Mouse (Mus musculus): ENCODE measurements around the gene Enthd1.

The Enthd1 gene

DNA sequence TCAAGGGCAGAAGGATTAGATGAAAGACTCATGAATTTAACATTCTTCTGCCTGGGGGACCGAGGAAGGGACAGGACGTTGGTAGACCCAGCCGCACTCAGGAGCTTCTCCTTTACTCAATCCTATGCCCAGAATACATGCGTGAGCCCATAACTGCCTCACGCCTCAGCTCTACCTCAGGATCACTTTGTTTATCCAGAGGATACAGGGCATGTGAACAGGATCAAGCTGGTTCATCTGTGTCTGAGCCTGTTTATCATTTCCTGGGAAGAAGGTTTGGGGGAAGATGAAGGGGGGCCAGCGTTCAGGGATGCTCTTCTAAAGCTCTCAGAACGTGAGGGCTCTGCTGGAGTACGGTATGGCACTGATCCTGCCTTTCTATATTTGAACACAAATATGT is 82.6 kb downstream of the Enthd1 start:
- DNase-seq, result no peak

DNA sequence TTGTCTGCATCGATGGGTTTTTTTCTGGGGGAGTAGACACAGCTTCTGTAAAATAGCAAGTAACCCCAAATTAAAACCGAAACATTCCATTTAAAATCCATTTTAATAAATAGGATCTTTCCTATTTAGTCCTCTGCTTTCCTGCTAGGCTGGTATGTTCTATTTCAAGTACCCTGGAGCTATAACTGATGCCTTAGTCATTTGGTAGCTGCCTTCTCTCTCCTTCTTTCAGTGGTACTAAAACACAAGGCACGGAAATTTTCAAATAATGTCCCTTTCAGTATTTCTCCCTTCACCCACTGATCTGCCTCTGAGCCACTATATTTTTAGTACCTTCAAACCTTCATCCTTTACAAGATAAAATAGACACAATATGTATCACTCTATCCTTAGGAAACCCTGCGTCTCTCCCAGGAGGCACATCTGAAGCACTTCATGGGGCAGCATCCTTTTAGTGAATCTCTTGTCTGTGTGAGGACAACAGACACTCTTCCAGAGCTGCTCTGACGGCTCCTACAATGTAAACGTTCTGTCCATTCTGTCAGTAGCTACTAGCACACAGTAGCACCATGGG is 90.4 kb downstream of the Enthd1 start:
- DNase-seq, result no peak

DNA sequence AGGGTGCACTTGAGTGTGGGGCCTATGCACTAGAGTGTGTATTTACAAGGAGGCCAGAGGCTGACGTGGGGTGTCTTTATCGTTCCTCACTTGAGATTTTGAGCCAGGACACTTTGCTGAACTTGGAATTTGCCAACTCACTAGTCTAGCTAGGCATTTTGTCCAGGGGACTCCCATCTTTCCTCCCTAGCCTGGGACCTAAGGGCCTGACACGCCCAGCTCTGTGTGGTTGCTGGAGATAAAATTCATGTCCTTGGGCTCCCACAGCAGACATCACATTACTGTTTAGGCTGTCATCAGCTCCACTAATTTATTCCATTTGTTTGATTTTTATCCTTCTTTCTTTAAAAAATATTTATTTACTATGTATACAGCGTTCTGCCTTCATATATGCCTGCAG is 97.1 kb downstream of the Enthd1 start:
- DNase-seq, result no peak

GRCm38 (mm10) chr15:80462106-80462505 is 102.8 kb downstream of the Enthd1 start:
- DNase-seq, result no peak

DNA sequence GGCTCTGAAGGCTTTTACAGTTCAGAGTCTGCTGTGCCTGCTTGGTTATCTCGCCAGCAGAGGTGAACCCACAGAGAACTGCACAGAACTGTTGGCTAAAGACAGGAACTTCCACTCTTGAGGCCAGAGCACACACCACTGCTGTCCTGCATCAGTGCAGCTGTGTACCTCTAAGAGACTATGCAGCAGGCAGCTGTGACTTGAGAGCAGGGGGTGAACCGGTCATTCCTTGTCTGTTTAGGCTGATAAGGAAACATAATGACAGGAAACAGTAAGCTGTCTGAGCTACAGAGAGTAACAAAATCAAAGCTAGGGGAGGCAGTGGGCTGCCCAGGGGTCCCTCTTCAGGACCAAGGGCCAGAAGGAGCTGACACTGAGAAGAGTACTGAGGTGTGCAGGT is 103.5 kb downstream of the Enthd1 start:
- DNase-seq, result no peak

DNA sequence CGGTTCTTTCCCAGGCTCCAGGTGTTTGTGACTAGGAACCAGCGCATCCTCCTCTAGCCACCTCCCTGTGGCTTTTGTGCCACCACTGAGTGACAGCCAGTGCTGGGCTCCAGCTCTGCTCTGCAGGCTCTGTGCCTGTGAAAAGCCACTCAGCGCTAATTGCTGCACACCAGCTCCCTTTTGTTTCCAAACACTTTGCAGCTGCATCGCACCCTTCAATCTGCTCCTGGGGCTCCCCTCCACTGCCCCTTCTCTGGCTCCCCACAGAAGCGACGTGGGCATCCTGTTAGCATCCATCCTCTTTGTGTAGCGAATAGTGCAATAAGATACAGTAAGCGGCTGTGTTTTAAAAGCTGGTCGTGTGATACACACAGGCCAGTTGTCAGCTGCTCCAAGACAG is 104.9 kb downstream of the Enthd1 start:
- no peak for DNase-seq

GRCm38 (mm10) chr15:80457984-80458383 is 107.0 kb downstream of the Enthd1 start:
- no peak for DNase-seq

GRCm38 (mm10) chr15:80454486-80454885 is 110.5 kb downstream of the Enthd1 start:
- peak; percentile 10 to 13 for DNase-seq

GRCm38 (mm10) chr15:80452425-80452824 is 112.5 kb downstream of the Enthd1 start:
- no peak for DNase-seq

DNA sequence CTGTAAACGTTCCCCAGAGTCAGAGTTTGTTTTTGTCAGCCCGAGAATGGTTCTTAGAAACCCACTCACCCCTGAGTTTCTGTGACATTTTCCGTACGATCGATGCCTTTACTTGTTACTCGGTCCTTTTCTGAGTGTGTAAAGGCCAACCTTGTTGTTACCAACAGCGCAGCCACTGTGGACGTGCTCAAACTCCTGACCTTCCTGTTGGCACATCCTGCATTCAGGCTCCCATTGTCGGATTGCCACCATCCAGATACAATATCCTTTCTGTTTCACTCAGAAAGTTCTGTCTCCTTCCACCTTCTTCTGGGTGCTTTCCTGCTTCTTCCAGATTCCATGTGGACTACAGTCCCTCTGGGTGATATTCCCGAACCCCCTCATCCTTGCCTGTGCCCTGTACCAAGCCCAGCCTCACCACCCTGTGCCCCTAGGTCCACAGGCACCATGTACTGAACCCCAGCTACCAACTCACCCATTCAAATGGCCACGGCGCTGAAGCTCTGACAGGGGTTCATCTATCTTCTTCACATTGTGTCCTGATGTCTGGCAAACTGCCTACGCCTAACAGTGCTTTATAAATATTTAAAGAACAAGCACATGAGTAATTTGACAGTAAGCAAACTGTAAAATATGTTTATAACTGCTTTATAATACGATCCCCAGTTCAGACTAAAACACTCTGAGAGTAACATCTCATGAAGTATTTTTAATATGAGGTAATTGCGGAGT is 118.8 kb downstream of the Enthd1 start:
- no peak for DNase-seq

- no peak for DNase-seq
Observed at GRCm38 (mm10) chr15:80440195-80440594, 124.8 kb downstream of the Enthd1 start.

DNA sequence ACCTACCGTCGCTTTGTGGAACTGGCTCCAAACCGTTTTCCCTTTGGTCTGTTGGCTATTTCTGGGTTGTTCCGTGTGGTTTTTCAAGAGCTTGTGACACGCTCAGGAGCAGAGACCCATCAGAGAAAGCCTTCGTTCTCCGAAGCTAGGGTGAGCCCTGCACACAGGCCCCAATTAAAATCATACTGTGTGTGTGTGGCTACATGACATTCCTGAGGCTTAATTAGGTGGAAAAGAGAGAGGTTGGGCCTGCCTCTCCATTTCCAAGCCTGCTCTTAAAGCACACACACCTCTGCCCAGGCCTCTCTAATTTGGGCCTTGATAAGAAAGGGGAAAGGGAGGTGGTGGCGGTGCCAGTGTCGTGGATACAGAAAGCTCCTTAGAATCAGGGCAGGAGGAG is 126.5 kb downstream of the Enthd1 start:
- no peak for DNase-seq

DNA sequence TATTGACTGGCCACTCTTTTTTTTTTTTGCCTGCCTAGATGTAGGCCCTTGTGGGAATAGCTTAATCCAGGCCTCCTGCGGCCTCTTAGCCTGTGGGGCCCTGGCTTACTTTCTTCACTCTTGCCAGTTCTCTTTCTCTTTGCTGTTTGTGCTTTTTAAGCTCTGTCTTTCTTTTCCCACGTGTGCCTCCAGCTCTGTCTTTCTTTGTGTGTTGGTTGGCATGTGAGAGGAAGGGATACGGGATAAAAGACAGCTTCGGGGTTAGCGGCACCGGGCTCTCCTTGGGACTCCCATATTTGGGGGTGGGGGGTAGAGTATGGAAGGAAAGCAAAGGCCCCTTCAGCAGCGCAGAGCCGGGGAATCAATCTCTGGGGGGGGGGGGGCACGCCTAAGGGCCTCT is 127.0 kb downstream of the Enthd1 start:
- no peak for DNase-seq

GRCm38 (mm10) chr15:80436961-80437360 is 128.0 kb downstream of the Enthd1 start:
- no peak for DNase-seq

DNA sequence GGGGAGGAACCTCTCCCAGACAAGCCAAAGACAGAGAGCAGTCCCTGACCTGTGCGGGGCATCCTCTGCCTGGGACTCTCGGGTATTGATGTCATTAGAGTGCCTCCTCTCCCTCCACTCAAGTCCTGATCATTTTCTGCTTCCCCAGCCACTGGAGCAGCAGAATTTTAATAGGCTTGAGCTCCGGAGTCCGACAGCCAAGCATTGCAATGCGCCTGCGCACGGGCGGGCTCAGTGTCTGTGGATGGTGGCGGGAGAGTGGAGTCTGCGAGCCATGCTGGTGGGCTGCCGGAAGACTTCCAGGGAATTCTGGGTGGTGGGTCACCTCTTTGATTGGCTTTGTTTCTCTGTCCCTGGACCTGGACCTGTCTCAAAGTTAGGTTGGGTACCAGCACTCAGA is 134.6 kb downstream of the Enthd1 start:
- DNase-seq, result no peak

GRCm38 (mm10) chr15:80418146-80418545 is 146.8 kb downstream of the Enthd1 start:
- DNase-seq, result no peak

DNA sequence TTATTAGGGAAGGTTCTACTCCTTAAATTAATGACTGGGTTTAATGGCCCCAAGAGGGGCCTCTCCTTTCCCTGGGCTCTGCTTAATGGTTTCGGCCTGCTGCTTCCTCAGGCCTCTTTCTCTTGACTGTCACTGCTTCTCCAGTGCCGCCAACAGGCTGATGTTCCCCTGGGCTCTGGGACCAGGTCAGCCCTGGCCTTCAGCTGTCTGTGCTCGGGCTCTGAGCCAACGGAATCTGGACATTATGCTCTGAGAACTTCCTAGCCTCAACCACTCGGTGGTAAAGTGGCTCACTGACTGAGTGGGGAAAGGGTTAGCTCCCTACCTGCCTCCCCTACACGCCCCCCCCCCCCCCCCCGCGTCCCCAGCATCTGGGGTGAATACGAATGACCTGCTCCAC is 147.9 kb downstream of the Enthd1 start:
- no peak for DNase-seq

- DNase-seq, result no peak
Observed at GRCm38 (mm10) chr15:80415132-80415531, 149.8 kb downstream of the Enthd1 start.

- DNase-seq, result peak in 1 of 2 experiments; percentile 35
Observed at GRCm38 (mm10) chr15:80413988-80414721, 150.8 kb downstream of the Enthd1 start.

DNA sequence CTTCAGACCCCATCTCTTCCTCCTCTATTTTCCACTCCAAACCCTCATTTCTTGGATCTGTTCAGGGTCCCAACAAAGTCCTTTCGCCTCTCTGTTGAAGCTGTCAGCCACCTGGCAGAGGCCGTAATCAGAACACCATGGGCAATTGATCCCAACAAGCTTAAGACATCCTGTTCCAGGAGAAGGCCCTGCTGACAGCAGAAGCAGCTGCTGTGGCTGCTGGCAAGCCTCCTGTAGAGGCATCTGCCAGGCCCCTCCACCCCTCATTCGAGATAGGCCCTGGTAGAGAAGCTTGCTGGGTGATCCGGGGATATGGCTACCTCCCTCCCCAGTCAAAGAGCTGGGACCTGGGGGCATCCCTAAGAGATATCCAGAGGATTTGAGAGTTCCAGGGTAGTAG is 151.9 kb downstream of the Enthd1 start:
- no peak for DNase-seq

DNA sequence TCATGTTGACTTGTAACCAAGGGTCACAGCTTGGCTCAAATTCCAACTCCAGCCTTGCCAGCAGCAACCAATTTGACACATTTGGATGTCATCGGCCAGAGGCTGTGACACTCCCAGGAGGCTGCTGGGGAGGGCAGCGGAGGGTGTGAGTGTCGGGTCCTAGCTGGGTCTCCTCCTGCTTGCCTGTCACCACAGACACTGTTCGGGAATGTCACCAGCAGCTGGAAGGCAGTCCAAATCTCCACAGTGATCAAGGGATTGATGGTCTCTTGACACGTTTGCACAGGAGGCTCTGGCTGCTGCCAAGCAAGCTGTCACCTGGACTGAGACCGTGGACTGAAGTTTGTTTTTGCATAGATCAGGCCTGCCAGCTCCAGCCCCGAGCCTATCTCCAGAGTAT is 154.3 kb downstream of the Enthd1 start:
- DNase-seq, result no peak

DNA sequence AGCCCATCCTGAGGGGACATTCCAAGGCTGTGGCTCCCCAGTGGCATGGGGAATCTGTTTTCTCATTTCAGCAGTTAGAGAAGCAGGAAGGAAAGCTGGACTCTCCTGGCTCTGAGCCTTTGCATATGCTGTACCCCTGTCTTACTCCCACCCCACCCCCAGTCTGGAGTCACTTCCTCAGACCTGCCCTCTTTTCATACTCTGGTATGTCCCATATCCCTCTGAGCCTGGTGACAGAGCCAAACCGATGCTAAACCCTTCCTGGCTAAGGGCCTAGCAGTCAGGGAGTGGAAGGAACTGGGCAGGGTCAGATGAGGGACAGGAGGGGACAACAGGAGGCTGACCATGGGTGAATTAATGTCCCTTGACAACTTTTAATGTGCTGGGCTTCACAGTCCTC is 157.1 kb downstream of the Enthd1 start:
- no peak for DNase-seq
